Mouse (Mus musculus): ENCODE results near the gene Prepl.

DNA sequence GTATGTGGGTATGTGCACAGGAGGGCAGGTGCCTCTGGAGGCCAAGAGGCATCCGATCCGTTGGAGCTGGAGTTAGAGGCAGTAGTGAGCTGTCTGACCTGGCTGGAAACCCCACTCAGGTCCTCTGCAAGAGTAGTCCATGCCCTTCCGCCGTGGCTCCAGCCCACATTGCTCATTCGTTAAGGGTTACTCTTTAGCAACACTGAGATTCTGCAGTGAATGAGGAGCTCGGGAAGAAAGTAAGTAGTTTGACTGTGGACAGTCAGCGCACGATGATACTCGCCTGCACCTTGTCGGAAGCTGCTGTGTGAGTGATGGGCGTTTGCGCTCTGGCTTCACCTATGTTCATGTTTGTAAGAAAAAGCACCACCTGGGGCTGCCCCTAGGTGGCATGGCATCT lies 44.9 kb downstream of the Prepl start:
- TF ChIP-seq CTCF (IDR thresholded peaks at IDR 0.05; ENCODE audit: low read depth) (peak; percentile 19), EP300 (IDR thresholded peaks at IDR 0.05; ENCODE audit: low read depth) (no peak)

Data from liver, postnatal 0 days (tissue).